Mouse (Mus musculus): ENCODE results near the gene Cdadc1. TPM values are rescaled to one million over a fixed set of nuclear protein-coding genes. Genes with fewer than 3 reads are reported as not detected.
A peak's percentile ranks its signal among the peaks of the same experiment; 100 is the strongest.
"Not testable (repeated sequence)": the region's sequence is repeated elsewhere in the genome, so short reads cannot be mapped to it uniquely, and the experiment has no call there.

Gene Cdadc1
- polyA plus RNA-seq, 1 experiment from 2014 or later = 35.5 TPM

DNA sequence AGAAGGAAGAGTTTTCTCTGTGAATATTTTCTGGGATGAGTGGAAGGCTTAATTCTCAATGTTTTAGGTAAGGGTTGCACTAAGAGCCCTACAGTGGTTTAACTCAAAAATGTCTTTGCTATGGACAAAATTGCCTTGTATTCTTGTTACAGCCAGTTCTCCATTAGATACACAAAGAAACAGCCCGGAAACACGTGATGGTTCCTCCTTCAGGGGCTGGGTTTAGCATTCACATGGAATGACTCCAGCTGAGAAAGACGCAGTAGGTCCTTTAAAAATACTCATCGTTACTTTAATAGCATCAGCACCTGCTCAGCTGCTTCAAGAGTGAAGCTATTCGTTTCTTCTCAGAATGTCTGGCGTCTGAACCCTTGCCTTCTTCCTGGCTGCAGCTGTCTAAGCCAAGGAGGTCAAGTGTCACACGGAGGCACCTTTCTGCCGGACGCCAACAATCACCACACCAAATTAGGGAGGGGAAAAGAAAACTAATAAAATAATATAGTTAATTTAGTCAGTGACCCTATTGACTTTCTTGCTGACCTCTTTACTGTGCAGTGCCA is 26.6 kb upstream of the Cdadc1 start:
- Histone ChIP-seq H3K4me3 (ENCODE audit: low read length) (no peak overlapping the region), H3K9ac (ENCODE audit: low read depth, low read length) (no peak overlapping the region), H3K4me1 (ENCODE audit: control insufficient read depth, insufficient read depth, low read length) (peaks cover 8% of the 10 kb centered on the region; the same call in 1 of the 2 replicates), H3K36me3 (ENCODE audit: control insufficient read depth, insufficient read depth, low read length) (no peaks in the 10 kb centered on the region), H3K27me3 (ENCODE audit: control insufficient read depth, insufficient read depth, low read length) (no peaks in the 10 kb centered on the region), H3K27ac (ENCODE audit: low read depth, low read length) (no peak overlapping the region), H3K4me2 (replicated peaks; ENCODE audit: low read depth, low read length) (no peak overlapping the region), H3K9me3 (ENCODE audit: control insufficient read depth, low read length) (no peaks in the 10 kb centered on the region)
- ATAC-seq (ENCODE audit: low FRiP score, low TSS enrichment) = no peak
- WGBS = 24% methylated on average over 9 of the region's 9 CpGs

- no peak overlapping the region for H3K4me2 ChIP-seq (replicated peaks; ENCODE audit: low read depth, low read length)
- no peaks in the 10 kb centered on the region for H3K9me3 ChIP-seq (ENCODE audit: control insufficient read depth, low read length)
- 45% methylated on average over 7 of the region's 7 CpGs for WGBS
Observed at GRCm38 (mm10) chr14:59616802-59617201, 19.0 kb upstream of the Cdadc1 start.

GRCm38 (mm10) chr14:59614149-59614548 is 16.4 kb upstream of the Cdadc1 start:
- not testable (repeated sequence) for ATAC-seq (ENCODE audit: low FRiP score, low TSS enrichment); H3K36me3 ChIP-seq (ENCODE audit: control insufficient read depth, insufficient read depth, low read length); H3K27ac ChIP-seq (ENCODE audit: low read depth, low read length); H3K9me3 ChIP-seq (ENCODE audit: control insufficient read depth, low read length); H3K4me1 ChIP-seq (ENCODE audit: control insufficient read depth, insufficient read depth, low read length); H3K9ac ChIP-seq (ENCODE audit: low read depth, low read length); H3K4me2 ChIP-seq (replicated peaks; ENCODE audit: low read depth, low read length); H3K27me3 ChIP-seq (ENCODE audit: control insufficient read depth, insufficient read depth, low read length); H3K4me3 ChIP-seq (ENCODE audit: low read length)
- 82% methylated on average over 3 of the region's 3 CpGs for WGBS

More at GRCm38 (mm10) chr14:59616802-59617201, 19.0 kb upstream of the Cdadc1 start:
- no peaks in the 10 kb centered on the region for H3K36me3 ChIP-seq (ENCODE audit: control insufficient read depth, insufficient read depth, low read length)
- H3K4me3 ChIP-seq (ENCODE audit: low read length) = no peak overlapping the region
- no peak for ATAC-seq (ENCODE audit: low FRiP score, low TSS enrichment)
- H3K9ac ChIP-seq (ENCODE audit: low read depth, low read length) = no peak overlapping the region
- no peak overlapping the region for H3K27ac ChIP-seq (ENCODE audit: low read depth, low read length)
- H3K4me1 ChIP-seq (ENCODE audit: control insufficient read depth, insufficient read depth, low read length) = no peaks in the 10 kb centered on the region
- H3K27me3 ChIP-seq (ENCODE audit: control insufficient read depth, insufficient read depth, low read length) = no peaks in the 10 kb centered on the region

GRCm38 (mm10) chr14:59612920-59613625 is 15.3 kb upstream of the Cdadc1 start:
- no peaks in the 10 kb centered on the region for H3K4me1 ChIP-seq (ENCODE audit: control insufficient read depth, insufficient read depth, low read length)
- H3K27ac ChIP-seq (ENCODE audit: low read depth, low read length) = no peak overlapping the region
- no peak overlapping the region for H3K9ac ChIP-seq (ENCODE audit: low read depth, low read length)
- H3K9me3 ChIP-seq (ENCODE audit: control insufficient read depth, low read length) = no peaks in the 10 kb centered on the region
- H3K27me3 ChIP-seq (ENCODE audit: control insufficient read depth, insufficient read depth, low read length) = no peaks in the 10 kb centered on the region
- WGBS = 42% methylated on average over 14 of the region's 14 CpGs
- no peak overlapping the region for H3K4me2 ChIP-seq (replicated peaks; ENCODE audit: low read depth, low read length)
- no peaks in the 10 kb centered on the region for H3K36me3 ChIP-seq (ENCODE audit: control insufficient read depth, insufficient read depth, low read length)
- H3K4me3 ChIP-seq (ENCODE audit: low read length) = no peak overlapping the region
- no peak for ATAC-seq (ENCODE audit: low FRiP score, low TSS enrichment)

- Histone ChIP-seq H3K27me3 (ENCODE audit: control insufficient read depth, insufficient read depth, low read length) (no peaks in the 10 kb centered on the region), H3K9ac (ENCODE audit: low read depth, low read length) (no peak overlapping the region), H3K4me2 (replicated peaks; ENCODE audit: low read depth, low read length) (no peak overlapping the region), H3K27ac (ENCODE audit: low read depth, low read length) (no peak overlapping the region), H3K9me3 (ENCODE audit: control insufficient read depth, low read length) (no peaks in the 10 kb centered on the region), H3K4me1 (ENCODE audit: control insufficient read depth, insufficient read depth, low read length) (no peaks in the 10 kb centered on the region), H3K4me3 (ENCODE audit: low read length) (no peak overlapping the region), H3K36me3 (ENCODE audit: control insufficient read depth, insufficient read depth, low read length) (no peaks in the 10 kb centered on the region)
- no peak for ATAC-seq (ENCODE audit: low FRiP score, low TSS enrichment)
- 6% methylated on average over 3 of the region's 3 CpGs for WGBS
Observed at GRCm38 (mm10) chr14:59607021-59607420, 9.3 kb upstream of the Cdadc1 start.

DNA sequence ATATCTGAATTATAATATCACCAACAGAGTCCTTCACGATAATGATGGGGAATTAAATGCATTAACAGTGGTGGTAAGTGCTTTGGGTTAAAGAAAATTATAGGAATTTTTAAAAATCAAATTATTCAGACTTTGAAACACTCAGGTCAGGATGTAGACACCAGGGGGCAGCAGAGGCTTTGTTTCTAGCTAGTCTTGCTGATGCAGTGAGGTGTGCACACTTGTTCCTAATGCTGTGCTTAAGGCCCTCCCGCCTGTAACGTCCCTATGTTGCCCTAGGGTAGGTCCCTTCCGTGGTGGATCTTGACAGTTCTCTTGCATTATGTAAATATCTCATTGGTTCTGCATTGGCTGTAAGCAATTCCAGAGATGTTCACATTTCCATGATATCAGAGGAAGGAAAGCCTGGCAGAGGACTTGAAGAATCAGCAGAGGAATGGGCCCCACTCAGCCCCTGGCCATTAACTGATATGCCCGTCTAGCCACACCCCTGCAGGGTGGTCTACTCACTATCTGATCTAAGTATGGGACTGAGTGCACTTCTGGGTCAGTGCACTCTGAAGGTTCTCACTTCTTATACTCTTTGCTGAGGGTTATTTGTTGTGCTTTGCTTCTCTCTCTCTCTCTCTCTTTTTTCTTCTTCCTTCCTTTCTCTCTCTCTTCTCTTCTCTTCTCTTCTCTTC is 8.1 kb upstream of the Cdadc1 start:
- Histone ChIP-seq H3K9ac (ENCODE audit: low read depth, low read length) (no peak overlapping the region), H3K4me2 (replicated peaks; ENCODE audit: low read depth, low read length) (no peak overlapping the region), H3K27me3 (ENCODE audit: control insufficient read depth, insufficient read depth, low read length) (no peaks in the 10 kb centered on the region), H3K4me1 (ENCODE audit: control insufficient read depth, insufficient read depth, low read length) (no peaks in the 10 kb centered on the region), H3K27ac (ENCODE audit: low read depth, low read length) (no peak overlapping the region), H3K4me3 (ENCODE audit: low read length) (no peak overlapping the region), H3K9me3 (ENCODE audit: control insufficient read depth, low read length) (no peaks in the 10 kb centered on the region), H3K36me3 (ENCODE audit: control insufficient read depth, insufficient read depth, low read length) (no peaks in the 10 kb centered on the region)
- 19% methylated on average over 5 of the region's 5 CpGs for WGBS
- no peak for ATAC-seq (ENCODE audit: low FRiP score, low TSS enrichment)

- Histone ChIP-seq H3K4me3 (ENCODE audit: low read length) (no peak overlapping the region), H3K27ac (ENCODE audit: low read depth, low read length) (no peak overlapping the region), H3K4me2 (replicated peaks; ENCODE audit: low read depth, low read length) (no peak overlapping the region), H3K27me3 (ENCODE audit: control insufficient read depth, insufficient read depth, low read length) (no peaks in the 10 kb centered on the region), H3K36me3 (ENCODE audit: control insufficient read depth, insufficient read depth, low read length) (no peaks in the 10 kb centered on the region), H3K9ac (ENCODE audit: low read depth, low read length) (no peak overlapping the region), H3K9me3 (ENCODE audit: control insufficient read depth, low read length) (no peaks in the 10 kb centered on the region), H3K4me1 (ENCODE audit: control insufficient read depth, insufficient read depth, low read length) (no peaks in the 10 kb centered on the region)
- ATAC-seq (ENCODE audit: low FRiP score, low TSS enrichment) = no peak
- 70% methylated on average over 5 of the region's 5 CpGs for WGBS
Observed at GRCm38 (mm10) chr14:59604002-59604645, 6.4 kb upstream of the Cdadc1 start.

DNA sequence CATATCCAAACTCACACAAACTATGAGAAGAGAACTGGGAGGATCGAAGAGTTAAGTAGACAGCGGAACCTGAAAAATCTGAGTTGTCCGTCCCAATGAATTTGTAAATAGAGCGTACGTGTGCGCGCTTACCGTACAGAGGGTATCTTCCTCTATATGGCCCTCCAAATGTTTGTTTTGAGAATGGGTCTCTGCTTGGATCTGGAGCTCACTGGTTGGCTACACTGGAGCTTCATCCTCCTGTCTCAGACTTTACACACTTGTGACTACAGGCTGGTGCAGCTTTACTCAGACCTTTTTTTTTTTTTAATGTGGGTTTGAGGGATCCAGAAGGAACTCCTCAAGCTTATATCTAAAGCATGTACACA is 485 bp upstream of the Cdadc1 start:
- H3K4me3 ChIP-seq (ENCODE audit: low read length) = peak overlapping the region; percentile 98
- peak overlapping the region; percentile 85 for H3K4me2 ChIP-seq (replicated peaks; ENCODE audit: low read depth, low read length)
- WGBS = 6% methylated on average over 8 of the region's 8 CpGs
- peaks cover 6% of the 10 kb centered on the region for H3K4me1 ChIP-seq (ENCODE audit: control insufficient read depth, insufficient read depth, low read length)
- 0 out of 2 replicates have a peak, but pooled peaks have one; percentile 33 for ATAC-seq (ENCODE audit: low FRiP score, low TSS enrichment)
- peak overlapping the region; percentile 15; the same call in 1 of the 2 replicates for H3K27ac ChIP-seq (ENCODE audit: low read depth, low read length)
- no peaks in the 10 kb centered on the region for H3K9me3 ChIP-seq (ENCODE audit: control insufficient read depth, low read length)
- peak overlapping the region; percentile 87 for H3K9ac ChIP-seq (ENCODE audit: low read depth, low read length)
- no peaks in the 10 kb centered on the region for H3K27me3 ChIP-seq (ENCODE audit: control insufficient read depth, insufficient read depth, low read length)
- peaks cover 6% of the 10 kb centered on the region; the same call in 1 of the 2 replicates for H3K36me3 ChIP-seq (ENCODE audit: control insufficient read depth, insufficient read depth, low read length)
